Mouse (Mus musculus) frontal cortex, adult 2 months (tissue): ENCODE measurements at regions not wholly inside any gene's neighbourhood (a gene's known extent, or its start where the extent isn't known, plus 50 kb on each side); places are given as distances from the start of the nearest gene placed in this dataset.
A peak's percentile ranks its signal among the peaks of the same experiment; 100 is the strongest.

Experiments
- DNase-seq, 2 experiments: peaks; one replicate each; pipeline ENCODE4 v3.0.0; 2022; ENCODE audit warnings: low spot score in 1 of 2; ENCODE audit errors: extremely low spot score in 1 of 2

GRCm38 (mm10) chr10:43745931-43746630 is 155.5 kb downstream of the Qrsl1 start:
- DNase-seq: no peak

- DNase-seq: no peak
Observed at GRCm38 (mm10) chr10:43746631-43747001, 154.9 kb downstream of the Qrsl1 start.

- no peak for DNase-seq
Observed at GRCm38 (mm10) chr10:43747541-43747940, 154.0 kb downstream of the Qrsl1 start.

- DNase-seq: no peak
Observed at GRCm38 (mm10) chr10:43748300-43748699, 153.2 kb downstream of the Qrsl1 start.

- no peak for DNase-seq
Observed at GRCm38 (mm10) chr10:43749496-43750110, 151.9 kb downstream of the Qrsl1 start.

GRCm38 (mm10) chr10:43750401-43750800 is 151.1 kb downstream of the Qrsl1 start:
- no peak for DNase-seq

GRCm38 (mm10) chr10:43750854-43751253 is 150.7 kb downstream of the Qrsl1 start:
- DNase-seq: no peak

GRCm38 (mm10) chr10:43751881-43752675 is 149.5 kb downstream of the Qrsl1 start:
- peak; percentile 18 to 32 for DNase-seq

GRCm38 (mm10) chr10:43756881-43757565 is 144.5 kb downstream of the Qrsl1 start:
- DNase-seq: no peak

- DNase-seq: no peak
Observed at GRCm38 (mm10) chr10:43758124-43759025, 143.2 kb downstream of the Qrsl1 start.

GRCm38 (mm10) chr10:43759186-43759905 is 142.2 kb downstream of the Qrsl1 start:
- DNase-seq: peak in 1 of 2 experiments; percentile 61

GRCm38 (mm10) chr10:43759906-43760281 is 141.7 kb downstream of the Qrsl1 start:
- no peak for DNase-seq

GRCm38 (mm10) chr10:43761979-43762570 is 139.5 kb downstream of the Qrsl1 start:
- no peak for DNase-seq

GRCm38 (mm10) chr10:43764581-43764980 is 137.0 kb downstream of the Qrsl1 start:
- no peak for DNase-seq

GRCm38 (mm10) chr10:43765275-43765674 is 136.3 kb downstream of the Qrsl1 start:
- DNase-seq: no peak

- DNase-seq: no peak
Observed at GRCm38 (mm10) chr10:43765829-43766486, 135.6 kb downstream of the Qrsl1 start.

- DNase-seq: peak in 1 of 2 experiments; percentile 30
Observed at GRCm38 (mm10) chr10:43767961-43768726, 133.4 kb downstream of the Qrsl1 start.

GRCm38 (mm10) chr10:43769026-43769425 is 132.5 kb downstream of the Qrsl1 start:
- DNase-seq: no peak
